Mouse (Mus musculus) hindbrain, embryonic 11.5 days (tissue): ENCODE measurements at regions not wholly inside any gene's neighbourhood (a gene's known extent, or its start where the extent isn't known, plus 50 kb on each side); places are given as distances from the start of the nearest gene placed in this dataset.

Experiments
- ATAC-seq: fragments of 200-750 bp; cut with Nextera tagmentation; 2 replicates; pipeline ENCODE4 v1.8.0; 2017; ENCODE audit warnings: mild to moderate bottlenecking, moderate TSS enrichment, moderate library complexity; ENCODE audit not compliant: low FRiP score
- DNase-seq: peaks from one replicate; pipeline ENCODE4 v3.0.0-alpha.2; 2015; ENCODE audit warnings: low spot score
- H3K27ac ChIP-seq: fragments of 300-500 bp; sonication (generic); 2 replicates; pipeline ENCODE4 v1.5.1; 2014; ENCODE audit warnings: mild to moderate bottlenecking, low read depth, low read length
- H3K27me3 ChIP-seq: fragments of 300-500 bp; sonication (generic); 2 replicates; pipeline ENCODE4 v1.6.1; 2014; ENCODE audit warnings: mild to moderate bottlenecking, low read length, moderate library complexity, mixed read lengths; ENCODE audit not compliant: control insufficient read depth, insufficient read depth
- H3K36me3 ChIP-seq: fragments of 300-500 bp; sonication (generic); 2 replicates; pipeline ENCODE4 v1.6.1; 2014; ENCODE audit warnings: mild to moderate bottlenecking, low read length, moderate library complexity, mixed read lengths; ENCODE audit not compliant: control insufficient read depth, insufficient read depth
- H3K4me1 ChIP-seq: fragments of 300-500 bp; sonication (generic); replicated peaks from 2 replicates; pipeline ENCODE4 v1.6.1; 2014; ENCODE audit warnings: low read length, mixed read lengths; ENCODE audit not compliant: control insufficient read depth, insufficient read depth
- H3K4me2 ChIP-seq: fragments of 300-500 bp; sonication (generic); replicated peaks from 2 replicates; pipeline ENCODE4 v1.6.1; 2014; ENCODE audit warnings: mild to moderate bottlenecking, low read depth, low read length
- H3K4me3 ChIP-seq: fragments of 300-500 bp; sonication (generic); 2 replicates; pipeline ENCODE4 v1.5.1; 2014; ENCODE audit warnings: low read depth, low read length
- H3K9ac ChIP-seq: fragments of 300-500 bp; sonication (generic); 2 replicates; pipeline ENCODE4 v1.6.1; 2014; ENCODE audit warnings: low read depth, low read length
- H3K9me3 ChIP-seq: fragments of 300-500 bp; sonication (generic); 2 replicates; pipeline ENCODE4 v1.6.1; 2016; ENCODE audit warnings: low read length; ENCODE audit not compliant: control insufficient read depth
- WGBS: fragments of 180-500 bp; shearing (Covaris S2); extraction: QIAGEN DNeasy Blood & Tissue Kit; methylation state at CpG from one replicate; pipeline ENCODE4 v1.1.7; 2014; 5-methylcytosine and 5-hydroxymethylcytosine counted together

- no peaks in the 10 kb centered on the region for H3K36me3 ChIP-seq
- no peaks in the 10 kb centered on the region for H3K27me3 ChIP-seq
- WGBS: 67% methylated on average over 3 of the region's 3 CpGs
- ATAC-seq (no peak), DNase-seq (no peak)
- no peak overlapping the region for H3K9ac ChIP-seq
- no peaks in the 10 kb centered on the region for H3K4me1 ChIP-seq
- no peak overlapping the region for H3K4me2 ChIP-seq
- no peaks in the 10 kb centered on the region for H3K9me3 ChIP-seq
- no peak overlapping the region for H3K27ac ChIP-seq
- no peak overlapping the region for H3K4me3 ChIP-seq
Measured at GRCm38 (mm10) chr17:3879075-3879474, 183.0 kb upstream of the Nox3 start.

GRCm38 (mm10) chr17:3869459-3870194 is 173.6 kb upstream of the Nox3 start:
- no peak overlapping the region for H3K9ac ChIP-seq
- ATAC-seq (0 out of 2 replicates have a peak, but pooled peaks have one; percentile 19), DNase-seq (no peak)
- no peaks in the 10 kb centered on the region for H3K36me3 ChIP-seq
- H3K27me3 ChIP-seq: no peaks in the 10 kb centered on the region
- H3K27ac ChIP-seq: no peak overlapping the region
- 62% methylated on average over 4 of the region's 4 CpGs for WGBS
- no peak overlapping the region for H3K4me3 ChIP-seq
- no peaks in the 10 kb centered on the region for H3K9me3 ChIP-seq
- H3K4me1 ChIP-seq: no peaks in the 10 kb centered on the region
- no peak overlapping the region for H3K4me2 ChIP-seq

- Histone ChIP-seq H3K4me2 (no peak overlapping the region), H3K27ac (no peak overlapping the region), H3K9ac (no peak overlapping the region), H3K36me3 (no peaks in the 10 kb centered on the region), H3K9me3 (no peaks in the 10 kb centered on the region), H3K4me1 (no peaks in the 10 kb centered on the region), H3K27me3 (no peaks in the 10 kb centered on the region), H3K4me3 (no peak overlapping the region)
- ATAC-seq (no peak), DNase-seq (no peak)
- 32% methylated on average over 2 of the region's 2 CpGs for WGBS
Measured at GRCm38 (mm10) chr17:3862384-3862783, 166.3 kb upstream of the Nox3 start.

- no peak for ATAC-seq
- 78% methylated on average over 4 of the region's 4 CpGs for WGBS
- H3K36me3 ChIP-seq: no peaks in the 10 kb centered on the region
Measured at GRCm38 (mm10) chr17:3836386-3836785, 140.3 kb upstream of the Nox3 start.

GRCm38 (mm10) chr17:3811187-3811586 is 115.1 kb upstream of the Nox3 start:
- Histone ChIP-seq H3K4me2 (no peak overlapping the region), H3K4me1 (no peaks in the 10 kb centered on the region), H3K27me3 (no peaks in the 10 kb centered on the region), H3K4me3 (no peak overlapping the region), H3K27ac (no peak overlapping the region), H3K36me3 (no peaks in the 10 kb centered on the region), H3K9me3 (no peaks in the 10 kb centered on the region), H3K9ac (no peak overlapping the region)
- 81% methylated on average over 2 of the region's 2 CpGs for WGBS
- ATAC-seq (no peak), DNase-seq (no peak)

More at GRCm38 (mm10) chr17:3836386-3836785, 140.3 kb upstream of the Nox3 start:
- no peaks in the 10 kb centered on the region for H3K4me1 ChIP-seq
- no peak overlapping the region for H3K9ac ChIP-seq
- H3K27me3 ChIP-seq: no peaks in the 10 kb centered on the region
- no peak overlapping the region for H3K27ac ChIP-seq
- H3K4me3 ChIP-seq: no peak overlapping the region
- DNase-seq: no peak
- no peak overlapping the region for H3K4me2 ChIP-seq
- H3K9me3 ChIP-seq: no peaks in the 10 kb centered on the region

- H3K4me2 ChIP-seq: no peak overlapping the region
- no peak for ATAC-seq
- H3K4me3 ChIP-seq: no peak overlapping the region
- no peaks in the 10 kb centered on the region for H3K36me3 ChIP-seq
- no peak for DNase-seq
- H3K27ac ChIP-seq: no peak overlapping the region
- no peaks in the 10 kb centered on the region for H3K4me1 ChIP-seq
- no peaks in the 10 kb centered on the region for H3K27me3 ChIP-seq
- no peak overlapping the region for H3K9ac ChIP-seq
- 92% methylated on average over 1 of the region's 1 CpGs for WGBS
- no peaks in the 10 kb centered on the region for H3K9me3 ChIP-seq
Measured at GRCm38 (mm10) chr17:3803507-3803906, 107.4 kb upstream of the Nox3 start.

- no peak overlapping the region for H3K4me3 ChIP-seq
- H3K27ac ChIP-seq: no peak overlapping the region
- no peak overlapping the region for H3K9ac ChIP-seq
- H3K27me3 ChIP-seq: no peaks in the 10 kb centered on the region
- WGBS: 39% methylated on average over 2 of the region's 2 CpGs
- no peak overlapping the region for H3K4me2 ChIP-seq
- DNase-seq (peak; percentile 25), ATAC-seq (no peak)
- H3K4me1 ChIP-seq: no peaks in the 10 kb centered on the region
- H3K9me3 ChIP-seq: no peaks in the 10 kb centered on the region
- H3K36me3 ChIP-seq: no peaks in the 10 kb centered on the region
Measured at GRCm38 (mm10) chr17:3792597-3792996, 96.5 kb upstream of the Nox3 start.

- 29% methylated on average over 1 of the region's 1 CpGs for WGBS
- no peak overlapping the region for H3K4me3 ChIP-seq
- H3K9me3 ChIP-seq: no peaks in the 10 kb centered on the region
- no peaks in the 10 kb centered on the region for H3K4me1 ChIP-seq
- H3K36me3 ChIP-seq: no peaks in the 10 kb centered on the region
- no peaks in the 10 kb centered on the region for H3K27me3 ChIP-seq
- ATAC-seq (no peak), DNase-seq (no peak)
- H3K9ac ChIP-seq: no peak overlapping the region
- H3K27ac ChIP-seq: no peak overlapping the region
- H3K4me2 ChIP-seq: no peak overlapping the region
Measured at GRCm38 (mm10) chr17:3782156-3782555, 86.1 kb upstream of the Nox3 start.

- Histone ChIP-seq H3K9ac (no peak overlapping the region), H3K27ac (no peak overlapping the region), H3K9me3 (no peaks in the 10 kb centered on the region), H3K36me3 (no peaks in the 10 kb centered on the region), H3K4me3 (no peak overlapping the region), H3K4me1 (no peaks in the 10 kb centered on the region), H3K4me2 (no peak overlapping the region), H3K27me3 (no peaks in the 10 kb centered on the region)
- no peak for DNase-seq
- ATAC-seq: no peak
Measured at GRCm38 (mm10) chr17:3777691-3778090, 81.6 kb upstream of the Nox3 start.
